Mouse (Mus musculus) right cerebral cortex, postnatal 10 days (tissue): ENCODE data around the gene Tbc1d30.

Source experiments
- DNase-seq, 2 experiments: peaks; one replicate each; pipeline ENCODE4 v3.0.0; 2021; ENCODE audit warnings: low spot score in 2 of 2

Tbc1d30 gene

DNA sequence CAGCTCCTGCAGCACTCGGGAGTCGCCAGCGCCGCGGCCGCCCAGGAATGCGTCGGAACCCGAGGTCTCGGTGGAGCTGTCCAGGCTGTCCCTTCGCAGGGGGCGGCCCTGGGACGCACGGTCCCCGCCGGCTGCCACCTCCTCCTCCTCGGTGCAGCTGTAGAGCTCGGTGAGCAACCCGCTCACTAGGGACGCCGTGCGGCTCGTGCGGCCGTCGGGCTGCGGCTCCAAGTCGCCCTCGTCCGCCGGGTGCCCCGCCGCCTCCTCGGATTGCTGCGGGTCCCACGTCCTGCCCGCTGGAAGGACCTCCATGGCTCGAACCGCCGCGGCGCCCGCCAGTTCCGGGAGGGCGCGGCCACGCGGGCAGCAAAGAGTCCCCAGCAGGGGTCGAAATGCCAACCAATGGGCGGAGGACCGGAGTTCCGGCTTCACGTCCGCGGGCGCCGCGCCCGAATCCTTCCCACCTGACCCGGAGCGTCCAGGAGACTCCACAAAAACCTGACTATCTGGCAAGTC lies at the start of gene Tbc1d30:
Tbc1d30 (minus strand) TSS at position 213 of the 516 bp plus-strand sequence.
- DNase-seq: peak in 1 of 2 experiments; percentile 33

DNA sequence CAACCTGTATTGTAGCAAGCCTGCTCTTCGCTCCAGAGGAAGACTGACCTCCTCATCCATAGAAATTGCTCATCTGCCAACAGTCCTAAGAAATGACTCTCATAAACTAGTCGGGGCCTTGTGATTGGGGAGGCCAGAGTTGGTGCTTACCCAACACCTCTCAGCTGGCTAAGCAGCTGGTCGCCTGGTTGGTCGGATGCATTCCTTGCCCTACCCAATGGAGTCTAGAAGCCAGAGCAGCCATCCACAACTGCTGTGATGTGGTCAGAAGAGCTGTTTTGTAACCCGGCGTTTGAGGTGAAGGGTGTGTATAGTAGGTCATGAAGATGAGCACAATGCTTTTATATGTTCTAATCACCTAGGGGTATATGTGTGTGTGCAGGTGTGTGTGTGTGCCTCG lies 47.5 kb upstream of the Tbc1d30 start:
- no peak for DNase-seq

DNA sequence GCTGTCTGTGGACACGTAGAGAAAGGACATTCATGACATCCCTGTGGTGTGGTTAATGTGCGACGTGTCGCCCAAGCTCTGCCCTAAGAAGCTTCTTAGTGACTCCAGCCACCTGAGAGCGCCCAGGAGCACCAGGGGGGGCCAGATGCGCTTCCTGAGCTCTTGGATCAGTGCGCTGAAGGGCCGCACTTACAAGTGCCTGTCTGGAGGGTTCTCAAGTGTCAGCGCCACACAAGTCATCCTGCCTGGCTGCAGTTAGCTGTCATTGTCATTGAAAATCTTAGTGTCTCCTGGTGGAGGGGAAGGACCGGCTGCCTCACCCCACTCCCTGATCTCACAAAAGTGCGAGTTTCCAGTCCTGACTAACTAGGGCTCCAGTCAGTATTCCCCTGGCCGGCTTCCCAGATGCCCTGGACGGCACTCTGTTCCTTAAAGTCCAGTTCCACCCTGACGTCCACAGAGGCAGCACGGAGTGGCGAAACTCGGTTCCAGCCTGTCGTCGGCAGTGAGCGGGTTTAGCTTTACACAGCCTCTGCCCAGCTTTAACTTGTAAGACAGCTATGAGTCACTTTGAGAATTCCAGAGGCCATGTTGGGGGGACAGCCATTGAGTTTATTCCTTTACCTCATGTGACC lies 44.6 kb upstream of the Tbc1d30 start:
- DNase-seq: no peak

DNA sequence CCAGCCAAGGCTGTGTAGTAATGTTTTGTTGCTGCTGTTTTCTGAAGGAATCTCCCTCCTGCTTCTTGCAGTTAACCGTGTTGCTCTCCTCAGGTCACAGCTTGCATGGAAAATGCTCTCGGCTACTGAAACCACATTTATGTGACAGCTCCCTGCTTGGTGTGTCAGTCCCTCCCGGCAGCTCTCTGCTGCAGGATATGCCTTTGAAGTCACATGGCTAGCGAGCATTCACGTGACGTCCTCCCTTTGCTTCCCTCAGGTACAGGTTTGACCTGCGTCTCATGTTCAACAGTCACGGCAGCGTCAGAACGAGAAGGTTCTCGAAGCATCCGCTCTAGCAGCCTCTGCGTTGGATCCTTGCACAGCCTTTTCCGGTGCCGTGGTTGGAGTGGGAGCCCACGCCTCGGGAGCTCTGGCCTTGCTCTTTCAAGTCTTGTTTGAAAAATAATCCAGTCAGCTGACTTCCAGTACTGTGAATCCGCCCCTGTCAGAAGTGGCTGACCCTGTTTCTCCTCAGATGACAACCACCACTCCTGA lies 43.8 kb upstream of the Tbc1d30 start:
- DNase-seq: no peak

DNA sequence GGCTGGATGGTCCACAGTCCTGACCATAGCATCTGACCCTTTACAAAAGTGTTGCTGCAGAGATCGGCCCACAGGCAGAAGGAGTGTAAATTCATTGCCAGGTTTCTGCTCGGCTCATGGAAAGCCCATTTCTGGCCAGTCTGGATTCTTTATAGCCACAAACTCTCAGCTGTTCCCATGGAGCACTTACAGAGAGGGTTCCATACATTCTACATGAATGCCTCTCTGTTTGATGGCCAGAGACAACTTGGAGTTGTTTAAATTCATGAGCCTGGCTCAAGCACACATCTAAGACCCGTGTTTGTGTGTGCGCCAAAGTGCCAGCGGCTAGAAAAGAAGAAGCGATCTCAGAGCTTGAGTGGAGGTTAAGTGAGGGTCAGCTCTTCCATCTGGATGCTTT lies 43.2 kb upstream of the Tbc1d30 start:
- DNase-seq: no peak

DNA sequence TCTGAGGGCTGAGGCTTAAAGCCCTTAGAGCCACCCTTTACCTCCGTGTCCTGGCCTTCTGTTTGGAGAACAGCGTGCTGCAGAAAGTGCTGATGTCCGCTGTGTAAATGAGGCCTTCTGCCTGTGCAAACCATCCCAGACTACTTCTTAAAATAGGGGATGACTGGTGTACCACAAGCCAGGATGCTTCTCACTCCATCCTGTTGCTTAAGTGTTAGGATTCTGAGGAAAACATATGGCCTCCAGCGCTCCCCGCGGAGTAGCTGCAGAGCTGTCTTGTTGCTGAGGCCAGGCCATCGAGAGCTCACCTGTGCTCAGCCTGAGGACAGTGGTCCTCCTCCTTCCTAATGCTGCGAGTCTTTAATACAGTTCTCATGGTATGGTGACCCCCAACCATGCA lies 40.8 kb upstream of the Tbc1d30 start:
- no peak for DNase-seq

DNA sequence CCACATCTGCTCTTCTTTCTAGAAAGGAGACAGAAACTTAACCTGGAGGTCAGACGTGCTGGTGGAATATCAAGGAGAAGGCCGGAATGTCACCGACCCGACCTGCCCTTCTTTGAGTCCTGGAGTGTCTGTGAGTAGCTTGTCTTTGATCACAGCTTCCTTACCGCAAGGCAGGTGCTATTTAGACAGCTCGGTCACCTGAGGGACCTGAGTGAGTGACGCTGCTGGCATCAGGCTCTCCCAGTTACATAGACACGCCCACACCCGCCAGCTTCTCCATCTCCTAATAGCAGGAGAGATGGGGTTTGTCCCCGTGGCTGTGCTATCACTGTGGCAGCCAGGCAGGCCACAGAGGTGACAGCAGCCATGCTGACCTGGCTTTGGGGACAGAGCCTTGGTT lies 39.5 kb upstream of the Tbc1d30 start:
- no peak for DNase-seq

DNA sequence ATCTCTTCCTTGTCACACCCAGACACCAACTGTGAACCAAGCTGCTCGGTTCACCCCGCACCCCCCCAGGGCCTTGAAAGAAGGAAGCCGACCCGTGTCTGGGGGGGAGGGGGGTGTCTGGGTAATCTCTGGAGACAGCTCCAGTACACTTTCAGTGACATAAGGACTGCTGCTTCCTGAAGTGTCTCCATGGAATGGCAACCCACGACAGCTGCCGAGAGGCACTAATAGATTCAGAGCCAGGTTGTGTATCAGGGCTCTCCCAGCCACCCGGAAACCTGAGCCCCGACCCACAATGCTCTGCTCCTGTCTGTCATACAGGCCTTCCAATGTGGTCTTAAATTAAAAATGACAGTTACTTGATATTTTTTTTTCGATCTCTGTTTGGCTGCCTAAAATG lies 35.3 kb upstream of the Tbc1d30 start:
- DNase-seq: no peak

DNA sequence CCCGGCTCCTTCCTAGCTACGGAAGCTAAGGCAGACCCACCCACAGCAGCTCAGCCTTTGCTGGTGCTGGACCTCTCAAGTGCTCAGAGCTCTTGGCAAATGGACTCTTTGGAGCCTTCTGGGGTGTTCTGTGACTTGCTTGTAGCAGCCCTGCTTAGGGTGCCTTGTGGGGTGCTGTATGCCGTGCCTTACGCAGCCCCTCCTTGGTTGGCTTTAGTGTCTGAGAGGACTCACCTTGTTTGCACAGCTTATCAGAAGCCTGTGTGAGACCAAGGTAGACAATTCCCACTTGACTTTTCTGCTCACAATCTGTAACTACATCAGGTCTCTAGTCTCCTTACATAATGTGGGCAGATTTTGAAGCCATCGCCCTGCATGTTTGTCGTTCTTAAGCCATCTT lies 34.6 kb upstream of the Tbc1d30 start:
- no peak for DNase-seq

DNA sequence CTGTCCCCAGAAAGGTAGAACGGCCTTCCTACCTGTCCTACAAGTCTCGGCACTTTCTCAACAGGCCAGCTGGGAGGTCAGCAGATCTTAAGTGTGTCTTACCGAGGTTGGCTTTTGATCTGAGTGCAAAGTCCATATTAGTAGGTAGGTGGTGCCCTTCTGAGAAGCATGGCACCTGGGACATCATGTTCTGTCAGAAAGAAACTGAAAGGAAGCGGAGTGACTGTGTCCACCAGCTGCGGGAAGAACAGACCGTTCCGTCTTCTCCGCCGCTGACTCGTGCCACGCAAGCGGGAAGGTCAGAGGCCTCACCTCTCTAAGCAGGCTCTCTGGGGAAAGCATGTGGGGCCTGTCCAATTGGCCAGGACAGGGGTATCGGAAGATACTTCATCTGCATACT lies 33.6 kb upstream of the Tbc1d30 start:
- no peak for DNase-seq

DNA sequence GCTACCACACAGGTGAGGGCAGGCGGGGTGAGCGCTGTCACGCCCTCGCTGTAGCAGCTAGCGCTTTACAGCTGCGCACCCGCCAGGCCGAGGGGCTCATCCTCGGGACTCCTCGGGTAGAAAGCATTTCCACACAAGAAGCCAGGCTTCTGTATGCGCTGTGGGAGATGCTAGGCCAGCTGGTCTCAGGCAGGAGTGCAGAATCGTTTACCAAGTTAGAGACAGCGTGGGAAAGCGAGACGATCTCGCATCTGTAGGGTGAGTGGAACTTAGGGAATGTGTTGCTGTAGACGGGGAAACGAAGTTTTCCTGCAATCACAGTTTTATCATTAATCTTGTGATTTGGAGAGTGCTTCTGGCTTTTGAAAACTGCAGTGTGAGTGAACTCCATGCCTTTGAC lies 30.2 kb upstream of the Tbc1d30 start:
- no peak for DNase-seq

DNA sequence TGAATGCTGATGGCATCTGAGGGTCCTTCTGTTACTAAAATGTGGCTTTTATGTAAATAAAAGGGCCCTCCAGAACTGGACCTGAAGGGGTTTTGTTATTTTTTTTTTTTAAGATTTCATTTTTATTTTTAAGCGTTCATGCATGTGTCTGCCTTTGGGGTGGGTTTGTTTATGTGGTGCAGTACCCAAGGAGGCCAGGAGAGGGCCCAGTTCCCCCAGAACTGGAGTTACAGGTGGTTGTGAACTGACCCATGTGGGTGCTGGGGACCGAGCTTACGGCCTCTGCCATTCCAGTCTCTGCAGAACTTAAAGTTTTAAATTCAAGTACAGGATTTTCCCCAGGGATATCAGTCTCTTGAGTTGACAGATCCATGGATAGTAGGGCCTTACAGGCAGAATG lies 28.3 kb upstream of the Tbc1d30 start:
- DNase-seq: no peak

DNA sequence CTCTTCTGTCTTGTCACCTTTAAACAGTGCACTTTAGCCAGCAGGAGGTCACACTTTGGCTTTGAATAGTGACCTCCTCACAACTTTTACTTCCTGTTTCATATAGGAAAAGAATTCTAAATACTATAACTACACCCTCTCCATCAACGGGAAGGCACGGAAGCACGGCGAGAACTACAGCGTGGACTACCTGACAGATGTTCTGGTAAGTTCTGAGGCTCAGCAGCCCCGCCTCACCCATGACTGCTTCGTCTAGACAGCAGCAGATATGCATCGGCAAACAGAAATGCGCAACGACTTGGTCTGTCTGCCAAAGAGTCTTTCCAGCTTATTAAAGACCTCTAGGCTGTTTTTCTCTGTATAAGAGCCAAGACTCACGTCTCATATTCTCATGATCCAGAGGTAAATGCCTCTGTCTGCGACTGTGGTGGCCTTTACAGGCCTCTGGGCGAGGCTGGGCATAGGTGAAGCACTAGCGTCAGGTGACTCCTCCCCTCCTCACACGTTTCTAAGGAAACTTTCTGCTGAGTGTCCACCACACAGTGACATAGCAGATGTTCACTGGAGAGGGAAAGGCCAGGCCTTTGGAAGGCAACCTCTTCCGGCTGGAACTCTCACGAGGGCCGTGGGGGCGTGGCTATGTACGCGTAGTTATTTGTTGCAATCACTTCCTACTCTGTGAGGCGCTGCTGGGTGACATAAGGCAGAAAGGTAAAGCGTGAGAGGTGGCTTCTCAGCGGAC lies 25.6 kb upstream of the Tbc1d30 start:
- DNase-seq: no peak

DNA sequence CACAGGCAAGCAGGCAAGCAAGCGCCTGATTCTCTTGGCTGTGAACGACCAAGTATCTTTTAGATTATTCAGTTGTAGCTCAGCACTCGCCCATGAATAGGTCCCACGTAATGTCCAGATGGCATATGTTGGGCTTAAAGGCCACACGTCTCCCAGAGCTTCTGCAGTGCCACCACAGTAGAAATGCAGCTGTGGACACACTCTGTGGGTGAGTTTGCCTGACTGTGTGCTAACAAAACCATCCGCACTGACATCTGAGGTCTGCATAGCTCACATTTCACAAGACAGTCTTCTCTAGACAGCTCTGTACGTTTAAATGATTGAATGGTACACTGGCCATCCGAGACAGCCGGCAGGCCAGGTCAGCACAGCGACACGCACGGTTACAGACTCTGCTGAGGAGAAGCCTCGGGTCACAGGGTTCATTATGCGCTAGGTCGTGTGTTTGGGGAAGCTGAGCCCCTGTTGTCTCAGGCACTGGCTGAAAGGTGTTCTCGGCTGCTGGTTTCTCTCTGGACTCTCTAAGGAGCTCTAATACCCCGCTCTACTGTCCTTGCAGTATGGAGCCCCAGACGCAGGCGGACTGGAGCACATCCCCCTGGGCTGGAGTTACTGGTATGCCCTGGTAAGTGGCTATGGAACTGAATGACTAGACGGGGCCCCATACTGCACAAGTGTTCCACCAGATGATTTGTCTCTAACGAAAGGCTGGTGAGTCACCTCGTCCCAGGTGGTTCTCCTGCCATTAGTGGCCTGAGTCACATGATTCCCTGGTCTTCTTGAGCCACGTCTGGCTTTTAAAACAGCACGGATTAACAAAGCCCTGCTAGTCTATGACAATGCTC lies 24.8 kb upstream of the Tbc1d30 start:
- DNase-seq: no peak

DNA sequence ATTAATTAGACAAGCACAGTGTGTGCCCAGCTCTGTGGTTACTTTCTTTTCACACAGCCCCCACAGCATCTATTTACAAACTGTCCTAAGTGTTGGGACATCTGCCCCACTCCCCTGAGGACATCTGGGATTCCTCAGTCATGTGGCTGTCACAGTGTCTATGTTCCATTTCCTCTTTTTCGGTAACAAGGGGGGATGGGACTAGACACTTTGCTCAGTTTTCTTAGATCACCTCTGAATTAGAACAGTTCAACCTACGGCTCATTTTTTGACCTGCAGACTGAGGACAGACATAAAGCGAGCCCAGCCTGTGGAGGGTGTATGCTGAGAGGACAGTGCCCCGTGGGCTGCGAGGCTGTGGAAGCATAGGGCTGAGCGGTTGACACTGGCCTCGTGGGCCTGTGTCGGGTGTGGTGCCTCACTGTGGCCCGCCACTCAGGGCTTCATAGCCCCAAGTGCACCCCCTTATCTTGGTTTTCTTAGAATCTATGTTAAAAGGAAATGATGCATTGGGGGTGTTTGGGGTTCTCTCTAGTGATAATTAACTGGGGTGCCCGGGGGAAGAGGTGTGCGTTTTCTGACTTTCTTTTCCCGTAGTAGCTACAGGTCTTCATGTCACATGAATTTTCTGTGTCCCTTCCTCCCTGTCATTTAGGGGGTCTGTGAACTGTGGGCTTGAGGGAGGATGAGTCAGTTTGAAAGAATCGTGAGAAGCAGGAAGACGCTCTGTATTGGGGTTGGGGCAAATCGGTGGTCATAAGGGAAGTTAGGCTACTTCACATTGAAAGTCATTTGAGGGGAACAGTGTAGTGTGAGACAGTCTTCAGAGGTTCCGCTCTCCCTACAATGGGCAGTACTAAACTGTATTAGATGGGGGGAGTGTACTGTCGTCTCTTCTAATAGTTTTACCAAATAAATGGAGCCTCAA lies 23.9 kb upstream of the Tbc1d30 start:
- DNase-seq: no peak

DNA sequence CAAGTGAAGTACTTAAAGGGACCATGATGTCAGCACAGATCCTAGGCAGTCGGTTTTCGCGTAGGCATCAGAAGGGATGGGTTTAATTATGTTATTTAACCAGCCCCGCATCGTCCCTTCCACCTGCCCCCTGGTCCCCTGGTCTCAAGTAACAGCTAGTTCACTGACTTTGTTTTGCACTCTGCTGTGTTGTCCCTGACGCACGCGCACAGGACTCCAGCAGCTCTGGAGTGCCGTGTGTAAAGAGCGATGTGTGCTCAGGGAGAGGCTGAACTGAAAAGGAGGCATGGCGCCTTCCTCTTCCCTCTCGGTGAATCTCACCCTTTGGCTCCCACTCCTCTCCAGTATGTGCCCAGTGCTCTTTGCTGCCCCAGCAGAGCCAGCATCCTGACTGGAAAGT lies 22.9 kb upstream of the Tbc1d30 start:
- no peak for DNase-seq

DNA sequence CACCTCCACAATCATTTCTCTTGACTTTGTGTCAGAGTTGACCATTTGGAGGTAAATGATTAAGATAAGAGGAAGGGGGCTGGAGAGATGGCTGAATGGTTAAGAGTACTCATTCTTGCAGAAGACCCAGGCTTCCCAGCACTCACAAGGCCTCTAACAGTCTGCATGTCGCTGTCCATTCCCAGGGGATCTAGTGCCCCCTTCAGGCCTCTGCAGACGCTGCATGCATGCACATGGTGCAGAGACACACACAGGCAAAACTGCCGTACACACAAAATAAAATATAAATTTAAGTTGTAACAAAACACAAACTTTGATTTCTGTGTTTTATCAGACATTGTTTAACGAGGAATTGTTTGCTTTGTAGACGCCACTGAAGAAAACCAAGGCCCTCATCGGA lies 19.7 kb upstream of the Tbc1d30 start:
- no peak for DNase-seq

DNA sequence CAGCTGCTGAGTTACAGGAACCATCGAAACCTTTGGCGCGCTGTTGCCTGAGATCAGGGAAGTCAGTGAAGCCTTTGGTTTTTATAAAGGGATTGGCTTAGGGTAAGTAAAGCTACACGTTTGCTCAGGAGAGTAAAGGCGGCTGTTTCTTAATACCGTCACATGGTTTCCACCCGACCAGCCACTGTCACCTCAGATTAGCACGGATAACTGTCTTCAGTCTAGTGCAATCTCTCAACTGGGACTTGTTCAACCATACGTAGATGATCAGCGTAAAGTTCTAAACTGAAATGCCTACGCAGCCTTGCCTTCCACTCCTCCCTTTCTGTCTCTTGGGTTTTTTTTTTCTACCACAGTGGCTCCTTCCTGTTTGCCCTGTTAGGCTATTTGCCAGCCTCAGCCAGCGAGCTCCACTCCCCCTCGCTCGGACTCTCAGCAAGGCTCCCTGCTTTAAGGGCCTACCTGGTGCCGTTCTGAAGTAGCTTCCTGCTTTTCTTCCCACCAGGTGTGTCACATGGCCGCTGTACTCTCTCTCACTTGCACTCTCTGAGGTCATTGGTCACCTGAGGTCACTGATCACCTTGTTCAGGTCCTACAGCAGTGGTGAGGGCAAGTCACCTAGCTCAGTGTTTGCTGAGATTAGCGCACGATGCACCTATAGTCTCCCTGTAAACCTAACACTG lies 17.8 kb upstream of the Tbc1d30 start:
- DNase-seq: no peak

DNA sequence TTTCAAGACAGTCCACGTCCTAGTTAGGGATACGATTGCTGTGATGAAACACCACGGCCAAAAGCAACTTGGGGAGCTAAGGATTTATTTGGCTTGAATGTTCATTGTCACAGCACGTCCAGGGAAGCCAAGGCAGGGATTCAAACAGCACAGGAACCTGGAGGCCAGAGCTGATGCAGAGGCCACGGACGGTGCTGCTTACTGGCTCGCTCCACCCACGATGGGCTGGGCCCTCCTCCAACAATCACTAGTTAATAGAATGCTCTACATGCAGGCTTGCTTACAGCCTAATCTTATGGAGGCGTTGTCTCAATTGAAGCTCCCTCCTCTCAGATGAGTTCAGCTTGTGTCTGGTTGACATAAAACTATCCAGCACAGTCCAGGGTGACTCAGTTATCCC lies 16.7 kb upstream of the Tbc1d30 start:
- DNase-seq: no peak

DNA sequence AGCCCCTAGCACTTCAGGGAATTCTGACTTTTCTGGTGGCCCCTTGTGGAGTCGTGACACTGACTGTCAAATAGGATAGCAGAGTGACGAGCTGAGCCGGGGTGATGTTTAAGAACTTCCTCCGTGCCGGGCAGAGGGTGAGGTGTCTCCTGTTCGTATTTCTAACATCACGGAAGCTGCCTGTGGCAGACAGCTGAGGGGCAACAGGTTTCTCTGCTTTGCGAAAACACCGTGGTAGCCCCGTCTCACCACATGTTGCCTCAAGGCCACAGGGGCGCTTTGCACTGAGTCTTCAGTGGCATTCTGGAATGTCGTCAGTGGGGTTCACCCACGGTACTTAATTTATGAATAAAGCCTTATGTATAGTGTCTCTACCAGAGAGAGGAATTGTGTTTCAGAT lies 16.2 kb upstream of the Tbc1d30 start:
- no peak for DNase-seq
